Mouse (Mus musculus) urinary bladder, postnatal 4 days (tissue): ENCODE measurements around the gene Rtp1.

Experiments
- DNase-seq, 2 experiments: peaks; one replicate each; pipeline ENCODE4 v3.0.0; 2021 to 2022; ENCODE audit warnings: low spot score in 2 of 2

Gene Rtp1

DNA sequence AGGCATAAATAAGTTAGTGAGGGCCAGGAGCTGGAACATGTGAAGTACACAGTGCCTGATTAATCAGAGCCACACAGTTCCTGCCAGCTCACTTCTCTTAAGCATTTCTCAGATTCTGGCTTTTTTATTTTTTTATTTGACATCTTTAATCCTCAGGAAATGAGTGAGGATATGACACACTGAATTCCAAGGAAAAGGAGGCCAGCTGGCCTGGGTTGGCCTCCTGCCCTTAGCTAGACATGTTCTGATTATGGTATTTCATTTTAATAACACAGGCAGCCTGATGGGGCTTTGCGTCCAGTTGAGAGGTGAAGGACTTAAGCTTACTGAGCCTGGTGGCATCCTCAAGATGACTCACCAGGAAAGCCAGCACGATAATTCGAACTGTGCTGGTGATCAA is 27.6 kb downstream of the Rtp1 start:
- DNase-seq: peak in 1 of 2 experiments; percentile 31

DNA sequence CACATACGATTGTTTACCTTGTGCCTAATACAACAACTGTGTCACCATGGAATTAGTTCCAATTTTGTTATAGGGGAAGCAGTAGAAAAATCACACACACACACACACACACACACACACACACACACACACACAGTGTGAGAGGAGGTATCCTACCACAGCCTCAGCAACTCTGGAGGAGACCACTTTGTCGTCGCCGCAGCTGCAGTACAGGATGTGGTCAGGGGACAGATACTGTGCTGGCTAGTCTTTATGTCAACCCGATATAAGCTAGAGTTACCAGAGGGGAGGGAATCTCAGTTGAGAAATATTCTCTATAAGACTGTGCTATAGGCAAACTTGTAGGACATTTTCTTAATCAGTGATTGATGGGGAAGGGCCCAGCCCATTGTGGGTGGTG is 28.4 kb downstream of the Rtp1 start:
- no peak for DNase-seq

DNA sequence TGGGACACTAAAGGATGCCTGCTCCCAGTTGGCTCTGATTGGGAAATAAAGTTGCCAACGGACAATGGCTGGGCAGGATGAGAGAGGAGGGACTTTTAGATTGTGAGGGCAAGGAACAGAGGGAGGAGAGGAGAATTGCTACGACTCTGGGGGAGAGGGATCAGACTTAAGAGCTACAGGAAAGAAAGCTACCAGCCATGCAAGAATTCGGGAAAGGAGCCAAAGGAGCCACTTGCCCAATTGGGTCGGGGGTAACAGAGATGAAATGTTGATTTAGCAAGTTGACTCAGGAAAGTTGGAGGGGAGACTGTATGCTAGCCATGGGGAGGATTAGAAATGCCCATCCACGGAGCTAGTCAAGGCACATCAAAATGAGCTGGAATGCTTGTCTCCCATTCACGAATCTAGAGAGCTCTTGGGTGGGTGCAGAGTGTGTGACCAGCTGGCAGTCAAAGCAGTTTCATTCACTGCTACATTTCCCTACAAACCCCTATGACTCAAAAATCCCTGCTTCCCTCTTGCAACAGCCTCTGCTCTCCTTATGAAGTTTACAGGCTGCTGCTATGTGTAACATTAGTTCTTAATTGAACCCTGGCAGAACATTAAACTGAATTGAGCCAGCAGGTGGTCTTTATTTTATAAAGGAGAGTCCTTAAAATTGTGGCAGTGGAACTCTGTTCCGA is 30.1 kb downstream of the Rtp1 start:
- DNase-seq: no peak

DNA sequence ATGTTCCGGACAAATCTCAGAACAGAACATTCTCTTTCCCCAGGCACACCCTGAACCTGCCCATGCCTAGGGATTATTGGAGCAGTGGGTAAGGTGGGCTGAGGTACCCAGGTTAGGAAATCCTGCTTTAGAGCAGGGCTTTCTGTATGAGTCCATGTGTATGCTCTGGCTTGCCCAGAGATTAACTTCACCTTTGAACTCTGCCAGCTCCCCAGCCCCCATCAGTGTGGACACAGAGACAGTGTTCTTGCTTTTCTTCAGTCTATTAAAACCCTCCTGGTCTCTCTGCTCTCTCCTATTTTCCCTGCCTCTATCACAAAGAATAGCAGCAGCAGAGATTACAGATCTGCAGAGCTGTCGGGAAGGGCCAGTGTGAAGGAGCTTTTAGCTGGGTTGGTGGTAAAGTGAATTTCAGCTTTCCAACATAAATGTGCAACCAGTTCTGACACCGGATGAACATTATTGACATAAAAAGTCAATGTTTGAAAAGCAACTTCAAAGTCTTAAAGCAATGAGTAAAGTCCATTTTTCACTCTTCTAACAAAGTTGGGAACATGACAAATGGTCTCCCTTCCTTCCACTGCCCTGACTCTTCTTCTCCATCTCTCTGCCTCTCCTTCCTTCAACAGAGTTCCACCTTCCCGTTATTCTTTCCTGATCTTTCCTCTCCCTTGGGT is 34.9 kb downstream of the Rtp1 start:
- DNase-seq: no peak

DNA sequence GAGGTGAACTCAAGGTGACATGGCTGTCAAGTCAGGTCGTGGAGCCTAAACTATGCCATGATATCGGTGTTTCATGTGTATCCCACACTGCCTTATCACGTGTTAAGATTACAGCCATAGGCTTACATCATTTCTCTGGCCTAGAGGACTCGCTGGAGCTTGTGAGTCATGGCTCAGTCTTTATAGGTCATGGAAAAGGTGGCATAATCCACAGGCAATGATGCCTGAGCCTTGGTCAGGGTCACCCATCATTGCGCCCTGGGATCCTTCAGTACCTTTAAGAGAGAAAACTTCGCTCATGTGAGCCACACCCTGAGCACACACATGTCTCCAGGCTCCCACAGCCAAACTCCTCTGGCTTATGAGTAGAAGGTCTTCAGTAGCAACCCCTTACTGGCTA is 42.6 kb downstream of the Rtp1 start:
- no peak for DNase-seq

DNA sequence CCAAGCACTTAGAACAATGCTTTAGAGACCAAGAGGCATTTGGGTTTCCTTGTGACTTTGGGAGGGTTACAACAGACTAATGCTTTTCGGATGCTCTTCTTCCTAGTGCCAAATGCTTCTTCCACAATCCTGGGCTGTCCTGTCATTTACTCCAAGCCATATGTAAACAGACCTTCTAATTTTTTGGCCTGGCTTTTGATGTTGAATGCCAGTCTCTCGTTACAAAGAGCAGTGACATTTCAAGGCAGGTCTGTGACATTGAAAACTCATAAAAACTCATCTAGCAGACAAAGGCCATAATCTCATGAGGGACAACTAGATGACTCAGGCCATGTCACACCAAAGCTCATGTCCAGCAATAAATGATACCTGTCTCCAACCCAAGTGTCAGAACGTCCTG is 43.1 kb downstream of the Rtp1 start:
- DNase-seq: no peak

DNA sequence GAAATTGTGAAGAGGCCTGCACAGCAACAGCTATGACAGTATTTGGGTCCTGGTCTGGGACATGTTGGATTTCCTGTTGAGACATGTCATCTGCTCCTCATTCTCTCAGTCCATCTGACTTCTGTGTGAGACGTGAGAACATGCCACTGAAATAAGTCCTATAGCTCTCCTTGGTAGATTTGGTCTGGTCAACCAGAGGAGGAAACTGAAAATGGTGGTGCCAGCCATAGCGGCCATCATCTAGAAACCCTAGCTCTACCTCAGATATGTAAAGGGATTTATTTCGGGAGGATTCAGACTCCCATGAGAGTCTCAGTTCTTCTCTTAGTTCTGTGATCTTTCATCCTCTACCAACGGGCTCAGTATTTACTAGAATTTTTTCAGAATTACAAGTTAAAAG is 46.7 kb downstream of the Rtp1 start:
- DNase-seq: no peak

DNA sequence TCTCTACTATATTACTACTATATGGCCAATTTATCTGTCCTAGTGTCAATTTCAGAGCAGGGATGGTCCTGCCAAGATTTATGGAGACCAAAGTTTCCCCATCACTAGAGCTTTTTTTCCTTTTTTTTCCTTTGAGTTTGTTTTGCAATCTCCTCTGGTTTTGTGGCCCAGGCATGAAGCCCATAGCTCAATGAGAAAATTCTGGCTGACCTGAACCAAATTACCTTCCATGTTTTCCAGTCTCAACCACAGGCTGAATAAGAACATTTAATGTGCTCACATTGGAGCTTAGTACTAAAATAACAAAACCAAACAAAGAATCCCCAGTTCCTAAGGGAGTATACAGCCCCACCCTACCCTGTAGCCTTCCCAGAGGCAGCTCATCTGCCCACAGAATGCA is 47.7 kb downstream of the Rtp1 start:
- DNase-seq: no peak

DNA sequence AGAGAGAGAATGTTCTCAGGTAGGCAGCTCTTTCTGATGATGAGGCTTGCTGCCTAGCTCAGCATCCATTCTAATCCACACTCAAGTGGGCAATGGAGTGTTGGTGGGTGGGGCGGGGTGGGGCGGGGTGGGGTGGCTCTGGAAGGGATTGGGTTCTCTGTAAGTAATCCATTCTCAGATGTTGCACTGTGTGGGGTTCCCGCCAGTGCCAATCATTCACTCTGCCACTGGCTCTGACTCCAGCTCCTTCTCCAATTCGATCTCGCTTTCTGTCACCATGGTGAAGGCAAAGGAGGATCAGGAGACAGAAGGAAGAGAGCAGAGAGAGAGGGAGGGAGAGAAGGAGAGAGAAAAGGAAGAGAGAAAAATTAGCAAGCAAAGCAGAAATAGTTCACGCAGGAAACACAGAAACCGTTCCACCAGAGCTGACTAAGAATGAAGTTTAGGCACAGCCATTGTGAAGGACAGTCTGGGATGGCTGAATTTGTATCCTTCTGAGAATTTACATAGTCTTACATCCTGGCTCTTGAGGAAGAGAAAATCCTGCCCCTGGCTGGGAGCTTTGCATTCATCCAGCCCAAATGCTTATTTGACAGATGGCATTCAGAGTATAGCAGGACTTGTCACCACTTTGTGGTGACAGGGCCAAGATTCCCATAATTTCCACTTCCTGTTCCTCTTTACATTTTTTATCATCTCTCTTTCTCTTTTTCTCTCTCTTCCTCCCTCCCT is 51.1 kb downstream of the Rtp1 start:
- no peak for DNase-seq

DNA sequence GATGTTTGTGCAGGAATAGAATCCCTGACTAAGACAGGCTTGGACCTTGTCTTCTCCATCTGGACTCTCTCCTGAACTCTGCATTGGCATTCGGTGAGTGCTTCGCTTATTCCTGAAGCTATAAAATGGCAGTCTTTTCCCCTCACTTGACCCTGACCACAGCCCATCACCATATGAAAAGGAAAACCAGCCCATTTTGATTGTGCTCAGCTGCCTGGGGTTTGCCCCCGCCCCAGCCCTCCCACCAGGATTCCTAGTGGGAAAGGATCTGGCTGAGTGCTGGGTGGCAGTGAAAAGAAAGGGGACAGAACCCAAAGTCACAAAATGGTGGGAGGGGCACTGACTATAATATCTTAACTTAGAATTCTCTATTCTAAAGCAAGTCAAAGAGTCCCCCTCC is 53.3 kb downstream of the Rtp1 start:
- no peak for DNase-seq

DNA sequence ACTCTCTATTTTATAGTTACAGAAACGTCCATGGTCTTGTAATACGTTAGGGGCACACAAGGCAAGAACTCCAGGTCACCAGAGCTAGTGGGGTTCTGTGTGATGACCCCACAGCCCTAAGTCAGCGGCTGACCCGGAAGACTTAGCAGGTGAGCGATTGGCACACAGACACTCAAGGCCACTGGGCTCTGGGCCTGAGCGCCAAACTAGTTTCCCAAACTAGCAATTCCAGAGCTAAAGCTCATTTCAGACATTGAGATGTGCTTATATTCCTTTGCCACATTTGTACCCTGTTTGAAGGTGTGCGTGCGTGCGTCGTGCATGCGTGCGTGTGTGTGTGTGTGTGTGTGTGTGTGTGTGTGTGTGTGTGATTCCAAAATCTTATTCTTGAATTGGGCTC is 53.9 kb downstream of the Rtp1 start:
- DNase-seq: no peak

DNA sequence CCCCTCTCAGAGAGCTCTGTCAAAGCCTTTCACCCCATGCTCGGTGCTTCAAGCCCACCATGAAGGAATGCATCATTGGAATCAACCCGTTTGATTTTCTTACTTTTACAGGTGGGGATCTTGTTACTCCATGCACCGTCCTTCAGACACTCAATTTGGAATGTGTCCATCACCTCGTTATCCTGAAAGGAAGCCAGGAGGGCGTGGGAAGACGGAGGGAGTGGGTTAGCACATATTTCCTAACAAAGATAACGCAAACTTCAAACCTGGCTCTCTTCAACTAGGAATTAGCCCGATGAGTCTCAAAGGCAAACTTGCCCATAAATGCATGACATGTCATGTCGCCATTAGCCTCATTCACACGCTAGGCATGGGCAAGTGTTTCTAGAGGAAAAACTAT is 54.4 kb downstream of the Rtp1 start:
- DNase-seq: no peak
